Mouse (Mus musculus): Measurements from ENCODE around the gene Htra2. TPM values are rescaled to one million over a fixed set of nuclear protein-coding genes. Genes with fewer than 3 reads are reported as not detected.

The Htra2 gene
- polyA plus RNA-seq, 1 experiment: 36.8 TPM

DNA sequence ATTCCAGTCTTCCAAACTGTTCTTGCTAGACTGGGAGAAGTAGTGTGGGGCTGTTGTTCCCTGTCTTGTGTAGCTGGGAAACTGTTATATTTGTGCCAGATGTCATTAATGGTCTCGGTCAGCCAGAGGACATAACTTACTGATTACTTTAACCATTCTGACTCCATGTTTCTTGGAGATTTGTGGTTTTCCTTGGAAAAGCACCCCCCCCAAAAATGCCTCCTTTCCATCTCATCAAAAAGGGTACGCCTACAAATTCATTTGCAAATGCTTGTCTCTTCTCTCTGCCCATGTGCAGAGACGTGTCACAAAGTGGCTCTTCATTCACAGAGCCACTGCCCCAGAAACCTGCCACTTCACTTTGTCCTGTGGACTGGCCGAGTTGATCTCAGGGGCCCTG is 30.7 kb downstream of the Htra2 start:
- TF ChIP-seq POLR2A (IDR thresholded peaks at IDR 0.05; ENCODE audit: insufficient read depth, low read length) (no peak), CTCF (IDR thresholded peaks at IDR 0.05; ENCODE audit: low read depth, low read length) (no peak), EP300 (IDR thresholded peaks at IDR 0.05; ENCODE audit: insufficient read depth, low read depth, low read length) (no peak)
- Histone ChIP-seq H3K9me3 (replicated peaks; ENCODE audit: control insufficient read depth, insufficient read depth, low read length, poor library complexity, severe bottlenecking) (no peaks in the 10 kb centered on the region), H3K9ac (ENCODE audit: low read depth, poor library complexity, severe bottlenecking) (no peak overlapping the region)

DNA sequence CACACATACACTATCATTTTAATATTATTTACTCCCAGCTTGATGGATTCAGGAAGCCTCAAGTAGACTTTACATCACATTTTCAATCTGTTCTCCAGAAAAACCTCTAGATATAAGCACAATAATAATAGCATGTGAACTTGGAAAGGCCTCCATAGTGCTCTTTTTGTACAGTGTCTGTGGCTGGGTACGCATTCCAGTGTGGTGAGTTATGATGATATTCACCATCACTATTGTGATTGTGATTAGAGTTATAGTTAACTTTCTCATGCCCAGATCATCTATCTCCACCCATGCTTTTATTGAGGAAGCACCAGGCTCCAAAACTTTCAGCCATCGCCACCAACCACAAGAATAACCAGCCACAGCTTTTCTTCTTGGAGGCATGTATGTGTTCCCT is 31.3 kb downstream of the Htra2 start:
- Histone ChIP-seq H3K9ac (ENCODE audit: low read depth, poor library complexity, severe bottlenecking) (no peak overlapping the region), H3K36me3 (ENCODE audit: control insufficient read depth, insufficient read depth, low read length, poor library complexity, severe bottlenecking) (no peaks in the 10 kb centered on the region), H3K4me3 (ENCODE audit: low read depth, low read length) (no peak overlapping the region), H3K4me1 (ENCODE audit: control insufficient read depth, insufficient read depth, low read length) (no peaks in the 10 kb centered on the region), H3K27me3 (ENCODE audit: control insufficient read depth, insufficient read depth, low read length, poor library complexity, severe bottlenecking) (no peaks in the 10 kb centered on the region), H3K27ac (ENCODE audit: insufficient read depth, low read length) (no peak overlapping the region), H3K9me3 (replicated peaks; ENCODE audit: control insufficient read depth, insufficient read depth, low read length, poor library complexity, severe bottlenecking) (no peaks in the 10 kb centered on the region)
- no peak for TF ChIP-seq POLR2A (IDR thresholded peaks at IDR 0.05; ENCODE audit: insufficient read depth, low read length)
- TF ChIP-seq EP300 (IDR thresholded peaks at IDR 0.05; ENCODE audit: insufficient read depth, low read depth, low read length): no peak
- no peak for TF ChIP-seq CTCF (IDR thresholded peaks at IDR 0.05; ENCODE audit: low read depth, low read length)

More for the DNA sequence above, 30.7 kb downstream of the Htra2 start:
- Histone ChIP-seq H3K27me3 (ENCODE audit: control insufficient read depth, insufficient read depth, low read length, poor library complexity, severe bottlenecking) (no peaks in the 10 kb centered on the region), H3K4me3 (ENCODE audit: low read depth, low read length) (no peak overlapping the region), H3K36me3 (ENCODE audit: control insufficient read depth, insufficient read depth, low read length, poor library complexity, severe bottlenecking) (no peaks in the 10 kb centered on the region), H3K27ac (ENCODE audit: insufficient read depth, low read length) (no peak overlapping the region), H3K4me1 (ENCODE audit: control insufficient read depth, insufficient read depth, low read length) (no peaks in the 10 kb centered on the region)

DNA sequence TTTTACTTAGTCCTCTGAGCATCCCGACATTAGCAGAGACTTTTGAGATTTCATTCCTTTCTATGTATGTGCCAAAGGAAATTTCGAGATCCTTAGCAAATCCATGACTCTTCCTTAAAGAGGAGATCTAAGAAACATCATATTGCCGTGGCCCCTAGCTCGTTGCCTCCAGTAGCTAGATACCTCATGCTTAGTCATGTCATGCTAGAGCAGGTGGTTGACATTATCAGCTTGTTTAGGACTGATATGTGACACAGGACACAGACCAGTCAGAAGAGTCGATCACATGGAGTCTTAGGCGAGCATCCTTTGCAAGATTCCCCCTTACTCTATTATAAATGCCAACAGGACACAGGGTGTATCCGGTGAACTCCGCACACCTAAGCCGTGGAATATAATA is 32.1 kb downstream of the Htra2 start:
- Histone ChIP-seq H3K9ac (ENCODE audit: low read depth, poor library complexity, severe bottlenecking) (no peak overlapping the region), H3K4me3 (ENCODE audit: low read depth, low read length) (no peak overlapping the region), H3K36me3 (ENCODE audit: control insufficient read depth, insufficient read depth, low read length, poor library complexity, severe bottlenecking) (no peaks in the 10 kb centered on the region), H3K9me3 (replicated peaks; ENCODE audit: control insufficient read depth, insufficient read depth, low read length, poor library complexity, severe bottlenecking) (no peaks in the 10 kb centered on the region), H3K4me1 (ENCODE audit: control insufficient read depth, insufficient read depth, low read length) (no peaks in the 10 kb centered on the region), H3K27me3 (ENCODE audit: control insufficient read depth, insufficient read depth, low read length, poor library complexity, severe bottlenecking) (no peaks in the 10 kb centered on the region), H3K27ac (ENCODE audit: insufficient read depth, low read length) (no peak overlapping the region)
- no peak for TF ChIP-seq CTCF (IDR thresholded peaks at IDR 0.05; ENCODE audit: low read depth, low read length)
- TF ChIP-seq EP300 (IDR thresholded peaks at IDR 0.05; ENCODE audit: insufficient read depth, low read depth, low read length): no peak
- TF ChIP-seq POLR2A (IDR thresholded peaks at IDR 0.05; ENCODE audit: insufficient read depth, low read length): no peak

GRCm38 (mm10) chr6:83020836-83021593 is 34.1 kb downstream of the Htra2 start:
- TF ChIP-seq CTCF (IDR thresholded peaks at IDR 0.05; ENCODE audit: low read depth, low read length) (no peak), EP300 (IDR thresholded peaks at IDR 0.05; ENCODE audit: insufficient read depth, low read depth, low read length) (no peak), POLR2A (IDR thresholded peaks at IDR 0.05; ENCODE audit: insufficient read depth, low read length) (no peak)
- Histone ChIP-seq H3K27me3 (ENCODE audit: control insufficient read depth, insufficient read depth, low read length, poor library complexity, severe bottlenecking) (no peaks in the 10 kb centered on the region), H3K4me1 (ENCODE audit: control insufficient read depth, insufficient read depth, low read length) (no peaks in the 10 kb centered on the region), H3K36me3 (ENCODE audit: control insufficient read depth, insufficient read depth, low read length, poor library complexity, severe bottlenecking) (no peaks in the 10 kb centered on the region), H3K27ac (ENCODE audit: insufficient read depth, low read length) (no peak overlapping the region), H3K9ac (ENCODE audit: low read depth, poor library complexity, severe bottlenecking) (no peak overlapping the region), H3K9me3 (replicated peaks; ENCODE audit: control insufficient read depth, insufficient read depth, low read length, poor library complexity, severe bottlenecking) (no peaks in the 10 kb centered on the region), H3K4me3 (ENCODE audit: low read depth, low read length) (no peak overlapping the region)

DNA sequence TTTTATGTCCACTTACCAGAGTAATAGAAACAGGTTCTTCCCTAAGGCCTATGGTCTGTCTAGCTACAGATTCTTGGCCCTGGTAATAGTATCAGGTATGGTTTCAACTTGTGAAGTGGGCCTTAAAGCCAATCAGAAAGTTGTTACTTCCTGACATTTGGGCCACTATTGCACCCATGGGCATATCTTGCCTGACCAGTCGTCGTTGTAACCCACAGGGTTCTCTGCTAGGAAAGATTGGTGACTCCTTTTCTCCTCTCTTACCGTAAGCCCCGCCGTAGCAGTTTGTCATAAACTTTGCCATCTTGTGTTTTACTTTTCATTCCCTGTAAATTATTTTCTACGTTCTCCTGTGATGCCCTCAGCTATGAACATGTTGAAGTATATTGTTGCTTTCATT is 35.0 kb downstream of the Htra2 start:
- Histone ChIP-seq H3K4me1 (ENCODE audit: control insufficient read depth, insufficient read depth, low read length) (no peaks in the 10 kb centered on the region), H3K27me3 (ENCODE audit: control insufficient read depth, insufficient read depth, low read length, poor library complexity, severe bottlenecking) (no peaks in the 10 kb centered on the region), H3K4me3 (ENCODE audit: low read depth, low read length) (no peak overlapping the region), H3K9ac (ENCODE audit: low read depth, poor library complexity, severe bottlenecking) (no peak overlapping the region), H3K27ac (ENCODE audit: insufficient read depth, low read length) (no peak overlapping the region), H3K9me3 (replicated peaks; ENCODE audit: control insufficient read depth, insufficient read depth, low read length, poor library complexity, severe bottlenecking) (no peaks in the 10 kb centered on the region), H3K36me3 (ENCODE audit: control insufficient read depth, insufficient read depth, low read length, poor library complexity, severe bottlenecking) (no peaks in the 10 kb centered on the region)
- TF ChIP-seq POLR2A (IDR thresholded peaks at IDR 0.05; ENCODE audit: insufficient read depth, low read length): no peak
- TF ChIP-seq EP300 (IDR thresholded peaks at IDR 0.05; ENCODE audit: insufficient read depth, low read depth, low read length): no peak
- TF ChIP-seq CTCF (IDR thresholded peaks at IDR 0.05; ENCODE audit: low read depth, low read length): no peak

DNA sequence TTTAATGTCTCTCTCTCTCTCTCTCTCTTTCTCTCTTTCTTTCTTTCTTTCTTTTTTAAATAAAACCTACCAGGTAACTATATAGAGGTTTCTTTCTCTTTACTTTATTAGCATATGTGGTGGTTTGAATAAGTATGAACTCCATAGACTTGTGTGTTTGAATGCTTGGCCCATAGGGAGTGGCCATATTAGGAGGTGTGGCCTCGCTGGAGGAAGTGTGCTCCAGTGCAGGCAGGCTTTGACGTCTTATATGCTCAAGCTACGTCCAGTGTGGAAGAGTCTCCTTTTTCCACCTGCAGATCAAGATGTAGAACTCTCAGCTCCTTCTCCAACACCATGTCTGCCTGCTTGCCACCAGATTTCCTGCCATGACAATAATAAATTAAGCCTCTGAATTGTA is 36.0 kb downstream of the Htra2 start:
- Histone ChIP-seq H3K36me3 (ENCODE audit: control insufficient read depth, insufficient read depth, low read length, poor library complexity, severe bottlenecking) (no peaks in the 10 kb centered on the region), H3K4me3 (ENCODE audit: low read depth, low read length) (no peak overlapping the region), H3K27ac (ENCODE audit: insufficient read depth, low read length) (no peak overlapping the region), H3K9me3 (replicated peaks; ENCODE audit: control insufficient read depth, insufficient read depth, low read length, poor library complexity, severe bottlenecking) (no peaks in the 10 kb centered on the region), H3K27me3 (ENCODE audit: control insufficient read depth, insufficient read depth, low read length, poor library complexity, severe bottlenecking) (no peaks in the 10 kb centered on the region), H3K4me1 (ENCODE audit: control insufficient read depth, insufficient read depth, low read length) (no peaks in the 10 kb centered on the region), H3K9ac (ENCODE audit: low read depth, poor library complexity, severe bottlenecking) (no peak overlapping the region)
- TF ChIP-seq EP300 (IDR thresholded peaks at IDR 0.05; ENCODE audit: insufficient read depth, low read depth, low read length): no peak
- no peak for TF ChIP-seq POLR2A (IDR thresholded peaks at IDR 0.05; ENCODE audit: insufficient read depth, low read length)
- TF ChIP-seq CTCF (IDR thresholded peaks at IDR 0.05; ENCODE audit: low read depth, low read length): no peak
